Mouse (Mus musculus): ENCODE results near the gene Ccdc3. TPM values are rescaled to one million over a fixed set of nuclear protein-coding genes. Genes with fewer than 3 reads are reported as not detected.

Ccdc3 gene
- polyA plus RNA-seq, 1 experiment from 2014 or later: 19.1 TPM

GRCm38 (mm10) chr2:5162756-5163155, 25.2 kb downstream of the Ccdc3 start:
- no peak overlapping the region for H3K9ac ChIP-seq
- no peak for ATAC-seq (ENCODE audit: low FRiP score)
- peaks cover 8% of the 10 kb centered on the region; the same call in 1 of the 2 replicates for H3K4me1 ChIP-seq
- no peaks in the 10 kb centered on the region for H3K36me3 ChIP-seq
- H3K4me3 ChIP-seq: no peak overlapping the region
- H3K27me3 ChIP-seq: no peaks in the 10 kb centered on the region; the same call in 1 of the 2 replicates
- H3K9me3 ChIP-seq (replicated peaks): no peaks in the 10 kb centered on the region
- no peak overlapping the region for H3K27ac ChIP-seq
- no peak overlapping the region for H3K4me2 ChIP-seq (replicated peaks)
- 46% methylated on average over 5 of the region's 5 CpGs for WGBS

GRCm38 (mm10) chr2:5165941-5166361, 28.4 kb downstream of the Ccdc3 start:
- 68% methylated on average over 4 of the region's 4 CpGs for WGBS
- Histone ChIP-seq H3K9me3 (replicated peaks) (no peaks in the 10 kb centered on the region), H3K36me3 (no peaks in the 10 kb centered on the region), H3K4me1 (no peaks in the 10 kb centered on the region), H3K9ac (no peak overlapping the region), H3K27me3 (no peaks in the 10 kb centered on the region; the same call in 1 of the 2 replicates), H3K27ac (no peak overlapping the region), H3K4me3 (no peak overlapping the region), H3K4me2 (replicated peaks) (no peak overlapping the region)
- no peak for ATAC-seq (ENCODE audit: low FRiP score)

GRCm38 (mm10) chr2:5166796-5167195, 29.2 kb downstream of the Ccdc3 start:
- H3K36me3 ChIP-seq: no peaks in the 10 kb centered on the region
- WGBS: 84% methylated on average over 2 of the region's 2 CpGs
- no peaks in the 10 kb centered on the region for H3K9me3 ChIP-seq (replicated peaks)
- H3K27ac ChIP-seq: no peak overlapping the region
- no peaks in the 10 kb centered on the region; the same call in 1 of the 2 replicates for H3K27me3 ChIP-seq
- H3K4me1 ChIP-seq: no peaks in the 10 kb centered on the region
- no peak overlapping the region for H3K9ac ChIP-seq
- no peak overlapping the region for H3K4me2 ChIP-seq (replicated peaks)
- H3K4me3 ChIP-seq: no peak overlapping the region
- no peak for ATAC-seq (ENCODE audit: low FRiP score)

- no peaks in the 10 kb centered on the region for H3K9me3 ChIP-seq (replicated peaks)
- no peak overlapping the region for H3K4me3 ChIP-seq
- H3K9ac ChIP-seq: no peak overlapping the region
- no peaks in the 10 kb centered on the region for H3K4me1 ChIP-seq
- H3K36me3 ChIP-seq: no peaks in the 10 kb centered on the region
- no peak overlapping the region for H3K4me2 ChIP-seq (replicated peaks)
- H3K27ac ChIP-seq: no peak overlapping the region
- ATAC-seq (ENCODE audit: low FRiP score): no peak
- H3K27me3 ChIP-seq: no peaks in the 10 kb centered on the region; the same call in 1 of the 2 replicates
- 86% methylated on average over 4 of the region's 4 CpGs for WGBS
Measured at GRCm38 (mm10) chr2:5170815-5171214, 33.2 kb downstream of the Ccdc3 start.

GRCm38 (mm10) chr2:5171301-5172000, 33.9 kb downstream of the Ccdc3 start:
- Histone ChIP-seq H3K36me3 (no peaks in the 10 kb centered on the region), H3K9ac (no peak overlapping the region), H3K27ac (no peak overlapping the region), H3K4me3 (no peak overlapping the region), H3K4me1 (no peaks in the 10 kb centered on the region), H3K9me3 (replicated peaks) (no peaks in the 10 kb centered on the region), H3K4me2 (replicated peaks) (no peak overlapping the region), H3K27me3 (no peaks in the 10 kb centered on the region)
- ATAC-seq (ENCODE audit: low FRiP score): no peak
- 69% methylated on average over 5 of the region's 5 CpGs for WGBS

GRCm38 (mm10) chr2:5172773-5173172, 35.2 kb downstream of the Ccdc3 start:
- Histone ChIP-seq H3K4me1 (no peaks in the 10 kb centered on the region), H3K9ac (no peak overlapping the region), H3K4me2 (replicated peaks) (no peak overlapping the region), H3K4me3 (no peak overlapping the region), H3K36me3 (no peaks in the 10 kb centered on the region), H3K9me3 (replicated peaks) (no peaks in the 10 kb centered on the region; the same call in 1 of the 2 replicates), H3K27ac (no peak overlapping the region), H3K27me3 (no peaks in the 10 kb centered on the region)
- WGBS: 90% methylated on average over 2 of the region's 2 CpGs
- no peak for ATAC-seq (ENCODE audit: low FRiP score)

- no peaks in the 10 kb centered on the region for H3K27me3 ChIP-seq
- no peak overlapping the region for H3K27ac ChIP-seq
- H3K4me3 ChIP-seq: no peak overlapping the region
- H3K4me1 ChIP-seq: no peaks in the 10 kb centered on the region
- no peak overlapping the region for H3K9ac ChIP-seq
- no peaks in the 10 kb centered on the region for H3K36me3 ChIP-seq
- H3K4me2 ChIP-seq (replicated peaks): no peak overlapping the region
- ATAC-seq (ENCODE audit: low FRiP score): no peak
- H3K9me3 ChIP-seq (replicated peaks): no peaks in the 10 kb centered on the region; the same call in 1 of the 2 replicates
Measured at GRCm38 (mm10) chr2:5174716-5175115, 37.1 kb downstream of the Ccdc3 start.

- H3K4me3 ChIP-seq: no peak overlapping the region
- H3K27ac ChIP-seq: no peak overlapping the region
- H3K4me1 ChIP-seq: no peaks in the 10 kb centered on the region
- WGBS: 78% methylated on average over 5 of the region's 5 CpGs
- H3K36me3 ChIP-seq: no peaks in the 10 kb centered on the region
- H3K27me3 ChIP-seq: no peaks in the 10 kb centered on the region
- no peak for ATAC-seq (ENCODE audit: low FRiP score)
- no peaks in the 10 kb centered on the region; the same call in 1 of the 2 replicates for H3K9me3 ChIP-seq (replicated peaks)
- H3K9ac ChIP-seq: no peak overlapping the region
- H3K4me2 ChIP-seq (replicated peaks): no peak overlapping the region
Measured at GRCm38 (mm10) chr2:5181462-5182443, 44.2 kb downstream of the Ccdc3 start.

GRCm38 (mm10) chr2:5184166-5184565, 46.6 kb downstream of the Ccdc3 start:
- no peaks in the 10 kb centered on the region for H3K4me1 ChIP-seq
- no peak overlapping the region for H3K4me3 ChIP-seq
- WGBS: 85% methylated on average over 4 of the region's 4 CpGs
- no peak overlapping the region for H3K9ac ChIP-seq
- ATAC-seq (ENCODE audit: low FRiP score): no peak
- no peak overlapping the region for H3K27ac ChIP-seq
- H3K27me3 ChIP-seq: no peaks in the 10 kb centered on the region
- H3K36me3 ChIP-seq: no peaks in the 10 kb centered on the region
- H3K4me2 ChIP-seq (replicated peaks): no peak overlapping the region
- H3K9me3 ChIP-seq (replicated peaks): no peaks in the 10 kb centered on the region

- H3K9me3 ChIP-seq (replicated peaks): no peaks in the 10 kb centered on the region
- H3K4me2 ChIP-seq (replicated peaks): no peak overlapping the region
- ATAC-seq (ENCODE audit: low FRiP score): no peak
- no peak overlapping the region for H3K27ac ChIP-seq
- H3K4me3 ChIP-seq: no peak overlapping the region
- H3K36me3 ChIP-seq: no peaks in the 10 kb centered on the region
- WGBS: 87% methylated on average over 3 of the region's 3 CpGs
- H3K4me1 ChIP-seq: no peaks in the 10 kb centered on the region
- H3K27me3 ChIP-seq: no peaks in the 10 kb centered on the region
- no peak overlapping the region for H3K9ac ChIP-seq
Measured at GRCm38 (mm10) chr2:5185631-5186030, 48.1 kb downstream of the Ccdc3 start.

- Histone ChIP-seq H3K4me3 (no peak overlapping the region), H3K27ac (no peak overlapping the region), H3K9me3 (replicated peaks) (no peaks in the 10 kb centered on the region), H3K27me3 (no peaks in the 10 kb centered on the region), H3K9ac (no peak overlapping the region), H3K4me1 (no peaks in the 10 kb centered on the region), H3K36me3 (no peaks in the 10 kb centered on the region), H3K4me2 (replicated peaks) (no peak overlapping the region)
- WGBS: 86% methylated on average over 4 of the region's 4 CpGs
- ATAC-seq (ENCODE audit: low FRiP score): no peak
Measured at GRCm38 (mm10) chr2:5192156-5192555, 54.6 kb downstream of the Ccdc3 start.

GRCm38 (mm10) chr2:5193071-5193470, 55.5 kb downstream of the Ccdc3 start:
- Histone ChIP-seq H3K27ac (no peak overlapping the region), H3K4me1 (no peaks in the 10 kb centered on the region), H3K36me3 (no peaks in the 10 kb centered on the region), H3K4me2 (replicated peaks) (no peak overlapping the region), H3K9me3 (replicated peaks) (no peaks in the 10 kb centered on the region), H3K27me3 (no peaks in the 10 kb centered on the region), H3K9ac (no peak overlapping the region), H3K4me3 (no peak overlapping the region)
- 85% methylated on average over 4 of the region's 4 CpGs for WGBS
- no peak for ATAC-seq (ENCODE audit: low FRiP score)
